Mouse (Mus musculus) heart, embryonic 14.5 days (tissue): Measurements from ENCODE around the gene Snrpg. TPM values are rescaled to one million over a fixed set of nuclear protein-coding genes. Genes with fewer than 3 reads are reported as not detected.

Experiments
- ATAC-seq: fragments of 200-750 bp; cut with Nextera tagmentation; 2 replicates; pipeline ENCODE4 v1.8.0; 2017; ENCODE audit warnings: low read depth, moderate TSS enrichment; ENCODE audit not compliant: insufficient number of reproducible peaks, insufficient read depth, low FRiP score
- H3K27ac ChIP-seq, 2 experiments: fragments of 200-500 bp in 1 of 2; fragments of 300-500 bp in 1 of 2; sonication (generic) in 1 of 2; replicated peaks in 1 of 2; 2 replicates each; pipeline ENCODE4 v1.5.1; 2012 to 2014; ENCODE audit warnings: low read depth in 2 of 2, low read length in 2 of 2, control low read depth in 1 of 2, mild to moderate bottlenecking in 1 of 2, mixed read lengths in 1 of 2; ENCODE audit not compliant: control insufficient read depth in 1 of 2, insufficient read depth in 1 of 2
- H3K27me3 ChIP-seq: fragments of 300-500 bp; sonication (generic); 2 replicates; pipeline ENCODE4 v1.6.1; 2014; ENCODE audit warnings: mild to moderate bottlenecking, low read length, control low read depth; ENCODE audit not compliant: control insufficient read depth, insufficient read depth
- H3K36me3 ChIP-seq: fragments of 300-500 bp; sonication (generic); 2 replicates; pipeline ENCODE4 v1.6.1; 2014; ENCODE audit warnings: mild to moderate bottlenecking, control low read depth, low read length, mixed read lengths; ENCODE audit not compliant: control insufficient read depth, insufficient read depth
- H3K4me1 ChIP-seq, 2 experiments: fragments of 200-500 bp in 1 of 2; fragments of 300-500 bp in 1 of 2; sonication (generic) in 1 of 2; 2 replicates each; pipeline ENCODE4 v1.6.1; 2012 to 2014; ENCODE audit warnings: low read length in 2 of 2, control low read depth in 1 of 2, mixed read lengths in 1 of 2; ENCODE audit not compliant: control insufficient read depth in 2 of 2, insufficient read depth in 2 of 2
- H3K4me2 ChIP-seq: fragments of 300-500 bp; sonication (generic); 2 replicates; pipeline ENCODE4 v1.6.1; 2014; ENCODE audit warnings: mild to moderate bottlenecking, low read length
- H3K4me3 ChIP-seq, 2 experiments: fragments of 200-500 bp in 1 of 2; fragments of 300-500 bp in 1 of 2; sonication (generic) in 1 of 2; 2 replicates each; pipeline ENCODE4 v1.5.1; 2012 to 2014; ENCODE audit warnings: low read length in 2 of 2, mild to moderate bottlenecking in 2 of 2, control low read depth in 1 of 2, low read depth in 1 of 2, moderate library complexity in 1 of 2; ENCODE audit not compliant: control insufficient read depth in 1 of 2, insufficient read depth in 1 of 2
- H3K9ac ChIP-seq: fragments of 300-500 bp; sonication (generic); 2 replicates; pipeline ENCODE4 v1.6.1; 2014; ENCODE audit warnings: mild to moderate bottlenecking, low read length
- H3K9me3 ChIP-seq: fragments of 300-500 bp; sonication (generic); 2 replicates; pipeline ENCODE4 v1.6.1; 2016; ENCODE audit warnings: low read length, control low read depth; ENCODE audit not compliant: control insufficient read depth
- WGBS: fragments of 180-500 bp; shearing (Covaris S2); extraction: QIAGEN DNeasy Blood & Tissue Kit; methylation state at CpG from one replicate; pipeline ENCODE4 v1.1.7; 2014; 5-methylcytosine and 5-hydroxymethylcytosine counted together
- polyA plus RNA-seq: library from polyadenylated mRNA; unstranded; fragments of >200 nt; fragmentation: Nextera tagmentation; extraction: Ambion mirVana; gene quantifications from 2 replicates; pipeline ENCODE4 v1.2.1, GENCODE M21; 2014

Snrpg gene
- polyA plus RNA-seq, 1 experiment from 2014 or later = 384 TPM

DNA sequence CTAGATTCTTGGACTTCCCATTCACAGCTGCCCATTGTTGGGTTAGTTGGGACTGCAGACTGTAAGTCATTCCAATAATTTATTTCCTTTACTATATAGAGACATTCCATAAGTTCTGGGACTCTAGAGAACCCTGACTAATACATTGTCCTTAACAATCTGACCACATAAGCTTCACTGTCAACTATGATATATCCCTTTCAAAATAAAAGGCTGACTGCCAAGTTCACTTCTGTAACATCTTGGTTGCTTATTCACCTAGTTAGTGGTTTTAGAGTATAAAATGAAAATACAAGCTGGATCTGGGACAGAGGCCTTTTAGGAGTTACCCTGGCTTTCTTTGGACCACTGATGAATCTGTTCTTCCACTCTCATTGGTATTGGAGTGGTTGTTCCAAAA, 11.4 kb downstream of the Snrpg start:
- no peak overlapping the region for H3K27ac ChIP-seq
- H3K9me3 ChIP-seq = no peaks in the 10 kb centered on the region
- no peak overlapping the region for H3K9ac ChIP-seq
- no peaks in the 10 kb centered on the region for H3K4me1 ChIP-seq
- no peak overlapping the region for H3K4me3 ChIP-seq
- no peak for ATAC-seq
- H3K27me3 ChIP-seq = no peaks in the 10 kb centered on the region
- H3K4me2 ChIP-seq = no peak overlapping the region
- peaks cover 44% of the 10 kb centered on the region for H3K36me3 ChIP-seq

DNA sequence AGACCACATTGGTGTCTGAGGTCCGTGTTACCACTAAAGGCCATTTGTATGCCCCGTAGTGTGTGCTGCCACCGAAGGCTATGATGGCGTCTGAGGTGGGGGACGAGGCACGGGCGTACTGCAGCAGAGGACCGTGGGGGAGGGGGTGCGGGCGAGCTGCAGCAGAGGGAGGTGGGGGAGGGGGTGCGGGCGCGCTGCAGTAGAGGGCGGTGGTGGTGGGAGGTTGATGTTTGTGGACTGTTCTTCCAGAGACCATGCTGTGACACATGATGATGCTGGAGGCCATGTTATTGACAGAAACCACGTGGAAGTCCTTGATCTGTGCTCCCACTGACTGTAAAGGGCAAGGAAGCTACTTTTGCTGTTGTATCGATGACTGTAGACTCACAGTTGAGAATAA, 12.3 kb downstream of the Snrpg start:
- Histone ChIP-seq H3K36me3 (peaks cover 44% of the 10 kb centered on the region), H3K27ac (no peak overlapping the region), H3K4me3 (no peak overlapping the region), H3K4me2 (no peak overlapping the region), H3K9ac (no peak overlapping the region), H3K9me3 (no peaks in the 10 kb centered on the region), H3K27me3 (no peaks in the 10 kb centered on the region), H3K4me1 (no peaks in the 10 kb centered on the region)
- 29% methylated on average over 16 of the region's 16 CpGs for WGBS
- no peak for ATAC-seq

DNA sequence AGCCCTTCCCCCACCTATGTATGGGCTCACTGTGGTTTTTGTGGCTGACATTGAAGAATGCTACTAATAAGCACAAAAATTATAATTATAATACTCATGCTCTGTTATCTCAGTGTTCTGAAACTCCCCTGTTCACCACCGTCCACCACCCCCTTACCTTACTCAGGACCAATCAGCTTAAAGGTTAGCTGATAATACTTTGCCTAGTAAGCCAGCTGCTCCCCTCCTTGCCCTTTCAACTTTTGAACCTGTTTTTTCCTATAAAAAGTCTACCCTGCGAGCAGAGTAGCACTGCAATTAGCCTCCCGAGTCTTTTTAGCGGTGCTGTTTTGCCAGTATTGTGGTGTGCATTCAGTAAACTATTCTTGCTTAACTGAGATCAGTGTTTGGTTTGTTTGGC, 13.6 kb downstream of the Snrpg start:
- Histone ChIP-seq H3K4me1 (no peaks in the 10 kb centered on the region), H3K9me3 (no peaks in the 10 kb centered on the region), H3K27me3 (no peaks in the 10 kb centered on the region), H3K36me3 (peaks cover 44% of the 10 kb centered on the region), H3K4me2 (no peak overlapping the region), H3K9ac (no peak overlapping the region), H3K4me3 (no peak overlapping the region), H3K27ac (no peak overlapping the region)
- no peak for ATAC-seq
- 56% methylated on average over 4 of the region's 4 CpGs for WGBS

DNA sequence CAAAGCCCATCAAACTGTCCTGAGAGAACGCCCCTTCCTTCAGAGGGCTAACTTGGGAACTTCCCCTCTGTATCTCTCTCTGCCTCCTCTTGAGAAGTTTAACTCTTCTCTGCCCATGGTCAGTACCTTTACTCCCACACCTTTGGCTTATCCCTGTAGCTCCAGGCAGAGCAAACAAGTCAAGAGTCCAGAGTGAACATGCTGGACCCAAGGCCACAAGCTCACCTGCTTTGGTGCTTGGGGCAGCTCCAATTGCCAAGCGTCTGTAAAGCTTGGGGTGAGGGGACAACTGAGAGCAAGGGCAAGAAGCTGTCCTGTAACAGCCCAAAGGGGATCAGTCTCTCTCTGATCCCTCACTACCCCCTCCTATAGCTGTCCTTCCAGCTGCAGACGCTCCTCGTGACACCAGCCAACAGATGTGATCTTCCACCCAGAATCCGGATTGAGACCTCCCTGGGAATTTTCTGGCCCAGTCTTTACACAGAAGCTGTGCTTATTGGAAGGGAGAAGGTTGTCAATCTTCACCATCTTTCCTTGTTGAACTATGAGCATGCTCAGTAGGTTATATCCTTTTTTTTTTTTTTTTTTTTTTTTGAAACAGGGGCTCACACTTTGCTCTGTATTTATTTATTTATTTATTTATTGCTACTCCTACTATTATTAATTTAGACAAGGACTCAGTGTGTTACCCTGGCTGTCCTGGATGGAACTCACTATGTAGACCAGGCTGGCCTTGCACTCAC, 14.4 kb downstream of the Snrpg start:
- H3K36me3 ChIP-seq = peaks cover 51% of the 10 kb centered on the region
- no peak overlapping the region for H3K4me2 ChIP-seq
- no peak overlapping the region for H3K9ac ChIP-seq
- no peaks in the 10 kb centered on the region for H3K27me3 ChIP-seq
- H3K4me3 ChIP-seq = no peak overlapping the region
- no peaks in the 10 kb centered on the region for H3K9me3 ChIP-seq
- ATAC-seq = no peak
- 73% methylated on average over 5 of the region's 5 CpGs for WGBS
- no peaks in the 10 kb centered on the region for H3K4me1 ChIP-seq
- H3K27ac ChIP-seq = no peak overlapping the region

DNA sequence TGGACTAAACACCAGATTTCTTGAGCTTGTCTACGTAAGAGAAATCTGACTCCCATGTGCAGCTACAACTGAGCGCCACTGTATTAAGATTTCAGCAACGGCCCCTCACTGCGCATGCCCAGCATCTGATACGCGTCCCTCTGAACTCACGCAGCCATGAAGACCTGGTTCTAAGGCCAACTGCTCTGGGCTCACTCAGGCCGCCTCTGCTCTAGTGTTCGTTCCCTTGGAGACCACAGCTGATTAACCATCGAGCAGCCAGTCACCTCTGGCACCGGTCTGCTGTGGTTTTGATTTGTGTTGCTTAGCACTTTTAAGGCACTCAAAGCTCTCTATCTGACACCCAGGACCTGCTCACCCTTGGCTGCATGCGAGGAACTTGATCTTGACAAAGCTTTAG, 16.2 kb downstream of the Snrpg start:
- no peaks in the 10 kb centered on the region for H3K27me3 ChIP-seq
- H3K36me3 ChIP-seq = peaks cover 69% of the 10 kb centered on the region
- no peak overlapping the region for H3K27ac ChIP-seq
- ATAC-seq = no peak
- H3K4me3 ChIP-seq = no peak overlapping the region
- no peaks in the 10 kb centered on the region for H3K4me1 ChIP-seq
- H3K4me2 ChIP-seq = no peak overlapping the region
- WGBS = 75% methylated on average over 12 of the region's 12 CpGs
- H3K9me3 ChIP-seq = no peaks in the 10 kb centered on the region
- no peak overlapping the region for H3K9ac ChIP-seq

DNA sequence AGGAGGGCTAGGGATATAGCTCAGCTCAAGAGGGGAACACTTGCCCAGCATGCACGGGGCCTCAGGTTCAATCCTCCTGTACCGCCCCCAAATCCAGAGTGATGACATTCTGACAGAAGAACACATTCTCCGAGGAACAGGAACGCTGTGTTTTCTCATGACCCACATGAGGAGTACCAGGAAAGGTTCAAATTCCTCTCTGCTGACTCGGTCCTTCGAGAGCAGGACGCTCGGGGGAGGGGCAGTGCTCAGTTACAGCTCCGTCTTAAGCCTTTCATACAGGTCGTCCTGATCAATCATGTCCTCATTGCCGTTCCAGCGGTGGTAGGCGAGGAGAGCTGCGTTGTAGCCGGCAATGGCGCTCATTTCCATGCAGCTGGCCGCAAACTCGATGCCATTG, 17.4 kb downstream of the Snrpg start:
- WGBS = 62% methylated on average over 18 of the region's 18 CpGs
- no peak overlapping the region for H3K27ac ChIP-seq
- no peaks in the 10 kb centered on the region for H3K27me3 ChIP-seq
- H3K4me2 ChIP-seq = no peak overlapping the region
- H3K9me3 ChIP-seq = no peaks in the 10 kb centered on the region
- H3K9ac ChIP-seq = no peak overlapping the region
- no peak overlapping the region for H3K4me3 ChIP-seq
- ATAC-seq = no peak
- peaks cover 73% of the 10 kb centered on the region for H3K36me3 ChIP-seq
- H3K4me1 ChIP-seq = no peaks in the 10 kb centered on the region

DNA sequence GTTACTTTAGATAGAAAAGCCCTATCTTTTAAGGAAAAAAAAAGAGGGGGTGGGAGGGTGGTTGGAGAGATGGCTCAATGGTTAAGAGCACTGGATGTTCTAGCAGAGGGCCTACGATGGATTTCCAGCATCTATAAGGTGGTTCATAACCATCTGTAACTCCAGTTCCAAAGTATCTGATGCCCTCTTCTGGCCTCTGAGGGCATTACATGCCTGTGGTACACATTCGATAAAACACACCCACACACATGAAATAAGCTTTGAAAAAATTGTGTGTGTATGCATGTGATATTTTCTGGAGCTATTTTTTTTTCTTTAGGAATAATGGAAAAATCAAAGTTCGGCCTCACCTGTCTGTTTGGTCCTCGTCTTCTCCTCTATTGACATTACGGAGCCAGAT, 20.2 kb downstream of the Snrpg start:
- no peaks in the 10 kb centered on the region for H3K27me3 ChIP-seq
- no peak overlapping the region for H3K27ac ChIP-seq
- ATAC-seq = no peak
- H3K9ac ChIP-seq = no peak overlapping the region
- H3K4me2 ChIP-seq = no peak overlapping the region
- H3K36me3 ChIP-seq = peaks cover 73% of the 10 kb centered on the region
- no peak overlapping the region for H3K4me3 ChIP-seq
- H3K4me1 ChIP-seq = peaks cover 9 to 22% of the 10 kb centered on the region in 2 experiments
- H3K9me3 ChIP-seq = no peaks in the 10 kb centered on the region
- WGBS = 93% methylated on average over 5 of the region's 5 CpGs

DNA sequence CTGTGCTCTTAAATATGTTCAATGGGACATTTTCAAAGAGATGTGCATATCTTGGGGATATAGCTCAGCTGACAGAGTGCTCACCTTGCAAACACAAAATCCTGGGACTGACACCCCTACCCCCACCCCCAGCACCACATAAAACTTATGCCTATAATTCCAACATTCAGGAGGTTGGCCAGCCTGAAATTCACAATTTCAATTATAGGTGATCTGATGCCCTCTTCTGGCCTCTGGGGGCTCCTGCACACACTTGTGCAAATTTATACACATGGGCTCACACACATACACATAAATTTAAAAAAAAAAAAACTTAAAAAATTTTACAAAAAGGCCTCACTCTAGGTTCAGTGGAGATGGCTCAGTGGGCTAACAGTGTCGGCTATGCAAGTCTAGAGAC, 22.1 kb downstream of the Snrpg start:
- Histone ChIP-seq H3K4me1 (peaks cover 9 to 27% of the 10 kb centered on the region in 2 experiments), H3K4me3 (no peak overlapping the region), H3K27me3 (no peaks in the 10 kb centered on the region), H3K9me3 (no peaks in the 10 kb centered on the region), H3K9ac (no peak overlapping the region), H3K4me2 (no peak overlapping the region), H3K27ac (no peak overlapping the region), H3K36me3 (peaks cover 55% of the 10 kb centered on the region)
- no peak for ATAC-seq
- 84% methylated on average over 1 of the region's 1 CpGs for WGBS
